Mouse (Mus musculus): ENCODE data around the gene Mrps35. TPM values are rescaled to one million over a fixed set of nuclear protein-coding genes. Genes with fewer than 3 reads are reported as not detected.

Gene Mrps35
- polyA plus RNA-seq, 1 experiment from 2014 or later = 105 TPM

DNA sequence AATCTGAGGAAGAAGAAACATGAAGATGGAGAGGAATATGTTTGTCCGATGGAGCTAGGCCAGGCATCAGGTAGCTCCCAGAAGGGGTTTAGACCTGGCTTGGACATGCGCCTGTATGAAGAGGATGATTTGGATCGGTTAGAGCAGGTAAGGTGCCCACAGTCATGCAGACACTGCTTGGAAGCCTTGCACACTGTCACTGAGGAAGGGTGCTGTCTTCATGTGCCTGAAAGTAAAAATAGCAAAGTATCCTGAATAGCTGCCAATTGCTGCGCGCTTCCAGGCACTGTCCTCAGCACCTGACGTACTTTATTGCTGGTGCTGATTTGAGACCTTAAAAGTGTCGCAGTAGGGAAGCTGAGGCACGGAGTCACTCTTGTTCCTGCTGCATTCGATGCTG is 13.0 kb upstream of the Mrps35 start:
- DNase-seq (ENCODE audit: low spot score) = no peak

DNA sequence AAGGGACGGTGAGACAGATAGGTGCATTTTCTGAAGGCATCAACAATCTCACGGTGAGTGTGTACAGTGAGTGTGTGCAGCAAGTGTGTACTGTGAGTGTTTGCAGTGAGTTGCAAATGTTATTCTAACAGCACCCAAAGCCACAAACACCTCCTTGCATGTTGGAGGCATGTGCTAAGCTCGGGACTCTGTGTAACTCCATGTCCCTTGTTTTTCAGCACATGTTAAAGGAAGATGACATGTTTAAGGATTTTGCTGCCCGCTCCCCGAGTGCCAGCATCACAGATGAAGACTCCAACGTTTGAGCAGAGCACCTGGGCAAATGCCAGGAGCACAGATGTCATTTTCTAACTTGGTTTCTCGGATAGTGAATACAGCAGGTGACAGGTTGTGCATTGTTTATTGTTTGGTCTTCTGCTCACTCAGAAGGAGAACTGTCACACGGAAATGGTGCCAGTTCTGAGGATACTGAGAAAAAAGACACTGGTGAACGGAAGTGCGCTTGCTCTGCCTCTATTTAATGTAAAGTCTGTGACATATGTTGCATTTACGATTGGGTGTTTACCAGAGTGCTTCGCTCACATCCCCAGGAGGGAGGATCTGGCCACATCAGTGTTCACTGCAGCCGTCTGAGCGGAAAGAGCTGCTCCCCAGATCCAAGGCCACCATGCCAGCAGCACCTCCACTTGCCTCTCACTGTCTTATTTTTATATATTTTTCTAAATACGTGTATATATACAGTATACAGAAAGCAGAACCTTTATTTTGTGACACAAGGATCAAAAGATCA is 12.3 kb upstream of the Mrps35 start:
- no peak for DNase-seq (ENCODE audit: low spot score)

DNA sequence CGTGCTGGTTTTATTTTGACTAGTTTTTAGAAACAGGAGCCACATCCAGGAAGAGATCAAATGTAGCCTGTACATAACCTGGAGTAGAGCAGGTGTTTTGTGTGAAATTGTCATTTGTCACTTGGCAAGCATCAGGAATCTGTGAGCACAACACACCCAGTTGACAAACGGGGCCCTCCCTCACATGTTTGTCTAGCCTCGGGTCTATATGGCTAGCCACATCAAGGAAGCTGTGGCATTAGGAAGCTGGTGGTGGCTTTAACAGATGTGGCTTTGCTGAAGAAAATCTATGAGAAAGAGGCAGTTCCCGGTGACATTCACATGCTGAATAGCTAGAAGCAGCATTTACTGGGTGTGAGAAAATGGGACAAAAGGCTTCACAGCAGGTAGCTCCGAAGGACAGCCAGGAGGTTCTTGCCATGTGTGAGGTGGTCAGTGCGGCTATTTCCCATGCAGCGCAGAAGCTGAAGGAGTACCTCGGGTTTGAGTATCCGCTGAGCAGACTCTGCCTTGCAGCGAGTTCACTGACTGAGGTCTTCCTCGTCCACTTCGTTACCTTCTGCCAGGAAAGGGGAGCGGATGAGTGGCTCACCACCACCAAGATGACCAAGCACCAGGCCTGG is 10.2 kb upstream of the Mrps35 start, which contains the start of gene Rep15:
TSS of gene Rep15 (plus strand) at position 282 of the 623 bp plus-strand sequence.
- DNase-seq (ENCODE audit: low spot score) = peak; percentile 39

DNA sequence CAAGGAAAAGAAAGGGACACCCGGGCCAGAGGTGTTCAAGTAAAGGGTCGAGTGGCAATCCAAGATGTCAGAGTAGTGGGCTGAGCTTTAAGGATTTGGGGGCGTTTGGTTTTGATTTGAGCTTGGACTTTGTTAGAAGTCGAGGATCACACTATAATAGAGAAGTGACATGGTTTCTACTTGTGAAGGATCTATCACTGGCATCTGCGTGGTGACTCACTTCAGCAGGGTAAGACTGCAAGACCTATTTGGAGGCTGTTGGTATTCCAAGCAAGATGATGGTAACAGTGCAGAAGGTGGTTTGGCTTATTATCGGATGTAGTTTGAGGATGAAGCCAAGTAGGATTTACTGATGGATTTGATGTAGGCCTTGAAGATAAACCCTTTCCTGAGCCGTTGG is 1.1 kb downstream of the Mrps35 start:
- no peak for DNase-seq (ENCODE audit: low spot score)

DNA sequence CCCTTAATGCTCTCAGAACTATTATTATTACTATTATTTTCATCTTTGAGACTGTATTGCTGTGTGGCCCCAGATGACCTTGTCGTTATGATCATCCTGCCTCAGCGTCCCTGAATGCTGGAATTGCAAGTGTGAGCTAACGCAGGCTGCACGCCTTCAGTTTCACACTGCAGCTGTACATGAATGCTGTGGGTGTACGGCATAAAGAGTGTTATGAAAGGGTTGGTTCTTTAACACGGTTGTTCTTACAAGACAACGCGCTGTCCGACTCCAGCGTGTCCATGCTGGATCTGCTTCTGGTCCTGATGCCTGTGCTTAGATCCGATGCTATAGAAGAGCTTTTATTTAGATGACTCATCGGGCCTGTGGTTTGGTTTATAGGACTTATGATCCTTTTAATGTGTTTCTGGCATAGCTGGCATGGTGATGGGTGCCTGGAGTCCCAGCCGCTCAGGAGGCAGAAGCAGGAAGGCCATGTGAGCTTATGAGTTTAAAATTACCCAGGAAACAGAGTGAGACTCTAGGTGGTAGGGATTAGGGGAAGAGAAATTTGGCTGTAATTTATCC is 6.8 kb downstream of the Mrps35 start:
- DNase-seq (ENCODE audit: low spot score) = no peak

DNA sequence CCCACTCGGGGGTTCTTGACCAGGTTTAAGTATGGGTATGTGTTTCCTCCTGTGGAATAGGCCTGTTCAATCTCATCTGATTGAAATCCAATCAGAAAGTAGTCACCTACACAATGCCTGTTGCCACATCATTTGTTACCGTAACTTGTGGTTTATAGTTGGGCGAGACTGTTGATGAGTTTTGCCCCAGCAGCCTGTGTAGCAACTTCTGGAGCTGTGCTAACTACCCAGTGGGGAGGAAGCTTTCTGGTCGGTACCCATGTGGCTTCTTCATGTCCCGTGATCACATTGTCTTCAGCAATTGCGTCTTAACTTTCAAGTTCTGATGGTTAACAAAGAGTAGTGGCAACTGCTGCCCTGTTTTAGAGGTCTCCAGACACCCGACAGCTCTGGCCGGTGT is 9.1 kb downstream of the Mrps35 start:
- no peak for DNase-seq (ENCODE audit: low spot score)

DNA sequence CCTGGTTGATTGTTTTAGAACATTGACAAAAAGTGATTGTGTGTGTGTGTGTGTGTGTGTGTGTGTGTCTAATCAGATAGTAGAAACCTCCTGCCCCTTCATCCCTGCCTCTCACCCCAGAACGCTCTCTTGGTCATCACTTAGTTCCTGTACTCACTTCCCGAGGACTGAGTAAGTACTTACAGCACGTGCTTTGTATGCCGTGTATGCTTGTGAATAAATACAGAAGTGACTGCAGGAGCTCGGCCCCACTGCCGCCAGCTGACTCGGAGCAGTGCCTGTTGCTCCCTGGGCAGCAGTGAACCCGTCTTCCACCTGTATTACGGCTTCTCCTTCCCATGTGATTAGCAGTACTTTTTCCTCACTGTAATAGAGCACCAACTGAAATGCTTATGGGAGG is 9.9 kb downstream of the Mrps35 start:
- DNase-seq (ENCODE audit: low spot score) = no peak

DNA sequence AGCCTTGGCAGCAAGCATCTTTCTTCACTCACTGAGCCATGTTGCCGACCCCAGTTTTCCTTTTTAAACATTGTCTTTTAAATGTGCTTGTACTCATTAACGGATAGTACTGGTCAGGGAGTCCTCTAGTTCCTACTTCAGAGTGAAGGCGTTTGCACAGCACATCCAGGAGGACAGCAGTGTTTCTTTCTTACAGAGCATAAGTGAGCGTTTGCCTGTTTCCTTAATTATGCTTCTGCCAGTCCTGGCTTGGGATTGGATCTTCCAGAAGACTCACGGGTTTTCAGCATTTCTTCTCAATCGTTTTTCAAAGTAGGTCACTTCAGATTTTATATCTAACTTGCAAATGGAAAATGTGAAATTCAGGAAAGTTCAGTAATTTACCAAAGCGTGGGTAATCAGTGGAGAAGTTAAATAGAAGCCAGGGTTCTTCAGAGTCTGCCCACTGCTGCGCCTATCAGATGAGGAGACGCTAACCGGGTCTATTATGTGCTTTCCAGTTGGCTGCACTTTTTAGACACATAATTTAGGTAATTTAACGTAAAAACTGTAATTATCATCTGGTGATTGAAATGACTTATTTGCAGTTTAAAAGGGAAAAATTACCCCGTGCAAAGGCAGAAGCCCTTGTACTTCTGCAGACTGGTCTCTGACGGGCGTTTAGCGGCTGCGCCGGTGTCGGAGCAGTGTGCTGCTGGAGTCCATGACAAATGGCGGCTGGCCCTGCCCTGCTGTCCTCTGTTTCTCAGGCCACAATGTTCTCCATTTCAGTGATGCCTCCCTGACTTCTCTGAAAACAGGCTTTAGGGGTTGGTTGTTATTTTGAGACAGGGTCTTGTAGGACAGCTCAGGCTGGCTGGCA is 11.5 kb downstream of the Mrps35 start:
- DNase-seq (ENCODE audit: low spot score) = no peak

DNA sequence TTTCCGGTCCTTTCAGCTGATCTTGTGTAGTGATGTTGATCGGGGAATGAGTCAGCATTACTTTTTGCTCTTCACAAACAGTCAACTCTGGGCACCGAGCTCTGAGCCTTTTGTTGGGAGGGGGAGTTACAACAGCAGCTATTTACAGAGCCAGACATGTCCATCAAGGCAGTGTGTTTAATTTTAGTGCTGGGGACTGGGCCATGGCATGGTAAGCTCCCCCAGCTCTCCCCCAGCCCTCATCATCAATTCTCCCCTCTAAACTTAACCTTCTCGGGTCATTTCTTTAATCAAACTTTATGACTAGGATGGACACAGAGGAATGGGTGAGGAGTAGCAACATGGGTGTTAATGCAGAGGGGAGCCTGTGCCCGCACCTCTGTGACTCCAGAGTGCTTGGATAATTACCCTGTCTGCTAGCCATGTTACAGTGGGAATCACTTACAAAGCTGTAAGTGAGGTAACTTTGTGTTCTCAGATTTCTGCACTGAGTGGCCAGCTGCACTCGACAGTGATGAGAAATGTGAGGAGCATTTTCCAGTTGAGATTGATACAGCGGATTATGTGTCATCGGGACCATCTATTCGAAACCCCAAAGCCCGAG is 12.9 kb downstream of the Mrps35 start:
- DNase-seq (ENCODE audit: low spot score) = no peak

DNA sequence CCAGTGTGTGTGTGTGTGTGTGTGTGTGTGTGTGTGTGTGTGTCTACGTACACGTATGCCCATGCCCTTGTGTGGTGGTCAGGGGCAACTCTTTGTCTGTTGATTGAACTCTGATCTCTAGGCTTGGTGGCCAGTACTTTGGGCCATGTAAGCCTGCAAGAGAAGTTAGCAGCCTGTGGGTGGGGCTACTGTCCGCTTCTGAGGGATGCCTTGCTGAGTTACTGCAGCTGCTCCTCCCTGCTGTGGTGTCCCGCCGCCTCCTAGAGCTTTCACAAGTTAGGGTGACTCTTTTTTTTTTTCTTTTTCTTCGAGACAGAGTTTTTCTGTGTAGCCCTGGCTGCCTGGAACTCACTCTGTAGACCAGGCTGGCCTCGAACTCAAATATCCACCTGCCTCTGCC is 16.8 kb downstream of the Mrps35 start:
- DNase-seq (ENCODE audit: low spot score) = no peak

DNA sequence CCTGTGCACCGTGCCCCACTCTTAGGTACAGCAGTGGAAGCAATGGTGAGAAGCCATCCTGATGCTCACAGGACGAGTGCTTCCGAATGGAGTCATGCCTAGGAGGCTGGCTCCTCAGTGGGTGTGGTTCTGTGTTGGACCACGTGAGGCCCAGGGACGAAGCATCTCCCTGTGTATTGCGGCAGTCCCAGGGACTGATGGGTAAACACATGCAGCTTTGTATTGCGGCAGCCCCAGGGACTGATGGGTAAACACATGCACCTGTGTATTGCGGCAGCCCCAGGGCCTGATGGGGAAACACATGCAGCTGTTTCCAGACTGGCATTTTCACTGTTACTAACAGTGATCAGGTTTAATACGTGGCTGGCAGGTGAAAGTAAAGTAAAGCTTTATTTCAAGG is 19.1 kb downstream of the Mrps35 start:
- no peak for DNase-seq (ENCODE audit: low spot score)

DNA sequence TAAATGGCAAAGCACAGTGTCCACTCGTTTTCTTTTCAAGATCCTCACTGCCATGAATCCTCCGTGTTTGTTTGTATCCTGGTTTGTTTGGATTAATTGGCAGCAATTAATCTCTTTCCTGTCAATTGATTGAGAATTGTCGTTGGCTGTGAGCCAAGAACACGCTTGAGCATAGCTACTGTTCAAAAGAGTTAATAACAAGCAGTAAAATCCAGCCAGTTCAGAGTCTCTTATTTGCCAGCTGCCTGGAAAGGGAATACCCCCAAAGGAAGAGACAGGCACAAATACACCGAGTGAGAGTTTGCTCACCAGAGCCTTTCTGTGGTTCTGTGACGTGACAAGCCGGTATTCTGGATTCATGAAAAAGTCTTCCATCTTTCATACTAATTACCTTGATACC is 19.5 kb downstream of the Mrps35 start:
- DNase-seq (ENCODE audit: low spot score) = no peak

DNA sequence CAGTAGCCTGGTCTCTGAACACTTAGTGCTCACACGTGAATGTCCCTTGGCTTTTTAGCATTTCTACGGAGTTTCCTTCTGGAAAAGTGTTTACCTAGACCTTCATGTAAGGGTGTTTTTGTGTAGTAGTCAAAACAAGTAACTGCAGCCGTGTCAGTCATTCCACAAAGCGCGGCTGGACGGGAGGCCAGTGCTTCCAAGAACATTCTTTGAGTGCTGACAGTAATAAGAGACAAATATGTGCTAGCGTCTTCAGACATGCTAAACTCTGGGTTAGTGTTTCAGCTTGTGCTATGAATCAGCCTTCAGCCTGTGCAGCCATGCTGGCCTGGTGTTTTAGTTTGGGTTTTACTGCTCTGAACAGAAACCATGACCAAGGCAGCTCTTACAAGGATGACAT is 20.1 kb downstream of the Mrps35 start:
- no peak for DNase-seq (ENCODE audit: low spot score)

DNA sequence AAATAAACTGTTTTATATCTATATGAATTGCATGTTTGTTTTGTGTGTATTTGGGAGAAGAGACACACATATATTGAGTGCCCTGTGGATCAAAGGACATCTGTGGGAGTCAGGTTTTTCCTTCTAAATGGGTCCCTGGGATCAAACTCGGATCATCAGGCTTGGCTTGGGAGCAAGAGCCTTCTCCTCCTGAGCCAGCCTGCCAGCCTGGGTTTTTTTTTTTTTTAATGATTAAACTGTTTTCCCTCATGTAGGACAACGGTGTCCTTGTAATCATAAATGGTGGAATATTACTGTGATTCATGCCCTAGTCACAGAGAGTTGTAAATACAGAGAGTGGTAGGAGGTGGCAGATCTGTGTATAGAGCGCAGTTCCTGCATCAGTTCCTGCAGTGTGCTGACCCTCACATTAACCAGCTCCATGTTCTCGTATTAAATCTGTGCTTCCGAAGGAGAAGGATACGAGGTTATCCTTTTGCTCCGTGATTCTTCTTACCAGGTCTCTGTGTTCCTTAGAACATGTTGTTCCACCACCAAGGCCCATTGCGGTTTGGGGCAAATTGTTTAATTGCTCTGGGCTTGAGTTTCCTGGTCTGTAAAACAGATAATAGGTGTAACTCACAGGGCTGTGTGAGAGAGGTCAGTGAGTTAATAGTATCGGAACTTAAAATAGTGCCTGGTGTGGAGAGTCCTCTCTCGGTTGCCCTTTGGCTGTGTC is 21.8 kb downstream of the Mrps35 start:
- DNase-seq (ENCODE audit: low spot score) = no peak

DNA sequence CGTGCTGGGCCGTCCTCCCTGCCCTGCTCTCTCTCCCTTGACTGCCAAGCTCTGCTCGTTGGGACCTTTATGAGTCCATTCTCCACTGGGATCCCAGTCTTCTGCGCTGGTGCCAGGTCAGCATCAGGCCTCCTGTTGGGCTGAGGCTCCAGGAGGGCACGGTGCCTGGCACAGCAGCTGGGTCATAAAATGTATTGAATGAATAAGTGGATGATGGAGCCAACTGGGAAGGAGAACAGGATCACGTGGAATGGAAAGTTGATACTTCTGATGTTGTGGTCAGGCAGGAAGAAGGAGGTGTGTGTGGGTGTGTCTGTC is 22.3 kb downstream of the Mrps35 start:
- DNase-seq (ENCODE audit: low spot score) = no peak

DNA sequence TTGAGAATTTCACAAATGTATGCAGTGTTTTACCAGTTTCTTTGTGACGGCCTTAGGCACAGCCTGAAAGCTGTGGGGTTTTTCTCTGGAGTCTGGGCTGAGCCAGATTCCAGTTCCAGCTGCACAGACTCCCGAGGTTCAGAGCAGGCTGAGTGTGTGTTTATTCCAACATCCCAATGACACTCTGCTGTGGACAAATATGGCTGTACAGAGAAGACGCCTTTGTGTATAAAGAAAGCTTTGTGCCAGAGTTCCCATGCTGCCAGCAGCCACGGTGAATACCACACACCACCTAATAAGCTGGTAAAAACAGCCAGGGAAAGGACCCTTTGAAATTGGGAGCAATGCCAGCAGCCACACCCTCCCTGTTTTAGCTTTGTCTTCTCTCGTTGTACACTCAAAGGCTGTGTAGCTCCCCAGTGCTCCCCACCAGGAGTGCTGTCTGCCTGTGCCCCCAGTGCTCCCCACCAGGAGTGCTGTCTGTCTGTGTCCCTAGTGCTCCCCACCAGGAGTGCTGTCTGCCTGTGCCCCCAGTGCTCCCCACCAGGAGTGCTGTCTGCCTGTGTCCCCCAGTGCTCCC is 33.3 kb downstream of the Mrps35 start:
- no peak for DNase-seq (ENCODE audit: low spot score)

DNA sequence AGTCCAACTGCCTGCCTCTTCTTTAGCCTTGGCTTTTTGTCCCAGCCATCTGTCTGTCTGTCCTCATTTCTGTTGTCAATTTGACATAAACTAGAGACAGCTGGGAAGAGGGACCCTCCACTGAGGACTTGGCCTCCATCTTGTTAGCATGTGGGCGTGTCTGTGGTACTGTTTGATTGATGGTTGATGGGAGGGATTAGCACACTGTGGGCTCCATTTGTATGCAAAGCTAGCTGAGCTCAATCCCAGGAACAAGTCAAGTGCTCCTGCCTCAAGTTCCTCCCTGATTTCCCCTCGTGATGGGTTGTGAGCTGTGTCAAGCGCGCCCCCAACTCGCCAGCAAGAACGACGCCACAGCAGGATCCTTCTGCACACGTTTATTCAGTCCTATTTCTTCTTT is 34.3 kb downstream of the Mrps35 start:
- DNase-seq (ENCODE audit: low spot score) = no peak

DNA sequence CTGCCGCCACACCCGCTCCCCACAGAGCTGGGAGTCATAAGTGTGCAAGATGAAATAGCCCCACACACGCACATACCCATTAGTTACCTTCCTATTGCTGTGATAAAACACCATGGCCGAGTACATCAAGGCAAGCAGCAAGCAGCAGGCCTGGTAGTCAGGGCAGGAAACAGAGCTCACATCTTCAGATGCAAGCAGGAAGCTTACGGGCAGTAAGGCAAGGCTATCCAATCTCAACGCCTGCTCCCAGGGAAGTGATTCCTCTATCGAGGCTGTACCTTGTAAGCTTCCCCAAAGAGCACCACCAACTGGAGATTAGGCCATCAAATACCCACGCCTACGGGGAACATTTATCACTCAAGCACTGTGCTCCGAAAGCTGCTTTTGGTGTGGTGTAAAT is 37.4 kb downstream of the Mrps35 start:
- DNase-seq (ENCODE audit: low spot score) = no peak

DNA sequence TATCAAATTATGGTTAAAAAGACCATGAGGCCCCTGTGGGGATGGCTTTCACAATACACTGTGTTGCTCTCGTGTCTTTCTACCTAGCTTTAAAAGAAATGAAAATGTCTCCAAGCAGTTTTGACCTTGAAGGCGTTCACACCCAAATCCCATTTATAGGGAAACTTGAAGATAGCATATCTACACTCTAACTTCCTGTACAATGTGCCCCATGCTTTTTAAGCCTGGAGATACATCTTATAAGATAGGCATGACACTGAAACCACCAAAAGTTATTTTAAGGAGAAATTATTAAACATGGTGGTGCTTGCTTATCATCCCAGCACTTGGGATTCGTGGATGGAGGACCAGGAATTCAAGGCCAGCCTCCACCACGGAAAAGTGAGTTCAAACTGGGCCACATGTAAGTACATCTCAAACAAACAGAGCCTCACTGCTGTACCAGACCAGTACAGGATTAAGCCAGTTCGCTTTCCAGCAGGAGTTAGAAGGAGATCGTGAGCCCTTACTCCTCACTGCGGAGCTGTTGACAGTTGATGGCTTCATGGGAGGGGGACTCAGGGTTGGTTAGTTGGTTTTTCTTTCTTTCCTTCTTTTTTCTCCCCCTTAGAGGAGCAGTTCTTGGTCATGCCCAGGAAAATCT is 43.0 kb downstream of the Mrps35 start:
- no peak for DNase-seq (ENCODE audit: low spot score)

DNA sequence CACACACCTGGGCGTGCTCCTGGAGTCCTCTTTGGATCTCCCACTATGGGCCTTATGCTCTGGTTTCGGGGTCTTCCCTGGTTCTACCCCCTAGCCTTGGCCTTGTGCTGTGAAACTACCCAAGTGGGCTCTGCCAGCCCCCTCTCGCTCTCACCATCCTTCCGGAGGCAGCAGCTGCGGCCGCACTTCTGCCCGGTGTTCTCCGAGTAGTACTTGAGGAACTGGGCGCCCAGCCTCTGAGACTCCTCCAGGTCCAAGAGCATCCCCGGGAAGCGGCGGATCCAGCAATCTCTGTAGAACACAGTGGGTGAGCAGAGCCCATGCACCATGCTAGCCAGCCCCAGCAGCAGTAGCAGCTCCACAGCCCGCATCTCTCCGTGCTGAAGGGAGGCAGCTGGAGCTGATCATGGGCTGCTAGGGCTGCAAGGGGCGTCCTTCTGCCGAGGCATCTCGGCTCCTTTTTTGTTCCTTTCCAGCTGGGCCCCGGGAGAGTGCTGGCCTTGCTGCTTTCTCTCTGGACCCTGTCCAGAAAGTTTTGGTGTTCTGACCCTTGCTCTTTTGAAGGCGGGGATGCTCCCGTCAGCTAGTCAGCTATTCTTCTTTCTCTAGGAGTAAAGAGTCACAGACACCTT is 44.1 kb downstream of the Mrps35 start, which contains the start of gene Mansc4:
TSS of gene Mansc4 (minus strand) at position 439 of the 632 bp plus-strand sequence.
- peak; percentile 13 for DNase-seq (ENCODE audit: low spot score)

All from thymus, postnatal 0 days (tissue).